Mouse (Mus musculus) midbrain, embryonic 10.5 days (tissue): Measurements from ENCODE around the gene Jmjd7. TPM values are rescaled to one million over a fixed set of nuclear protein-coding genes. Genes with fewer than 3 reads are reported as not detected.

Source experiments
- DNase-seq: peaks from one replicate; pipeline ENCODE4 v3.0.0-alpha.2; 2017; ENCODE audit warnings: low spot score
- H3K27ac ChIP-seq: fragments of 300-500 bp; sonication (generic); replicated peaks from 2 replicates; pipeline ENCODE4 v1.5.1; 2016; ENCODE audit warnings: mild to moderate bottlenecking
- H3K27me3 ChIP-seq: fragments of 300-500 bp; sonication (generic); 2 replicates; pipeline ENCODE4 v1.6.1; 2016; ENCODE audit warnings: low read depth, mild to moderate bottlenecking; ENCODE audit not compliant: poor library complexity, severe bottlenecking
- H3K36me3 ChIP-seq: fragments of 300-500 bp; sonication (generic); 2 replicates; pipeline ENCODE4 v1.6.1; 2016; ENCODE audit warnings: mild to moderate bottlenecking, moderate library complexity
- H3K4me1 ChIP-seq: fragments of 300-500 bp; sonication (generic); 2 replicates; pipeline ENCODE4 v1.6.1; 2016
- H3K4me3 ChIP-seq: fragments of 300-500 bp; sonication (generic); 2 replicates; pipeline ENCODE4 v1.5.1; 2016; ENCODE audit warnings: mild to moderate bottlenecking, moderate library complexity
- H3K9me3 ChIP-seq: fragments of 300-500 bp; sonication (generic); replicated peaks from 2 replicates; pipeline ENCODE4 v1.6.1; 2016; ENCODE audit warnings: mild to moderate bottlenecking
- WGBS: fragments of 180-500 bp; shearing (Covaris S2); methylation state at CpG from one replicate; pipeline ENCODE4 v1.1.7; 2016; 5-methylcytosine and 5-hydroxymethylcytosine counted together
- polyA plus RNA-seq: library from polyadenylated mRNA; unstranded; fragments of >200 nt; fragmentation: Nextera tagmentation; extraction: Ambion mirVana; gene quantifications from 2 replicates; pipeline ENCODE4 v1.2.1, GENCODE M21; 2016

Gene Jmjd7
- polyA plus RNA-seq, 1 experiment from 2014 or later: 21.2 TPM

GRCm38 (mm10) chr2:120015882-120016281 is 11.4 kb upstream of the Jmjd7 start:
- no peak overlapping the region for H3K4me3 ChIP-seq
- H3K36me3 ChIP-seq: peaks cover 62% of the 10 kb centered on the region
- H3K27ac ChIP-seq: no peak overlapping the region
- no peaks in the 10 kb centered on the region for H3K27me3 ChIP-seq
- WGBS: 97% methylated on average over 4 of the region's 4 CpGs
- no peak for DNase-seq
- no peaks in the 10 kb centered on the region for H3K4me1 ChIP-seq
- no peaks in the 10 kb centered on the region for H3K9me3 ChIP-seq

- no peak for DNase-seq
- Histone ChIP-seq H3K4me1 (no peaks in the 10 kb centered on the region), H3K36me3 (peaks cover 79% of the 10 kb centered on the region), H3K4me3 (no peak overlapping the region), H3K27me3 (no peaks in the 10 kb centered on the region), H3K9me3 (no peaks in the 10 kb centered on the region), H3K27ac (no peak overlapping the region)
- WGBS: 95% methylated on average over 12 of the region's 12 CpGs
Observed at GRCm38 (mm10) chr2:120017599-120017998, 9.7 kb upstream of the Jmjd7 start.

- whole genome bisulfite sequencing: 90% methylated on average over 5 of the region's 5 CpGs
- peaks cover 69% of the 10 kb centered on the region for H3K36me3 ChIP-seq
- H3K4me3 ChIP-seq: no peak overlapping the region
- H3K27ac ChIP-seq: no peak overlapping the region
- DNase-seq: no peak
- no peaks in the 10 kb centered on the region for H3K27me3 ChIP-seq
- H3K9me3 ChIP-seq: no peaks in the 10 kb centered on the region
- H3K4me1 ChIP-seq: peaks cover 16% of the 10 kb centered on the region
Observed at GRCm38 (mm10) chr2:120024337-120024736, 2.9 kb upstream of the Jmjd7 start.

GRCm38 (mm10) chr2:120027950-120028331 is 658 bp downstream of the Jmjd7 start:
- Histone ChIP-seq H3K4me1 (peaks cover 16% of the 10 kb centered on the region), H3K4me3 (peak overlapping the region; percentile 85), H3K36me3 (peaks cover 69% of the 10 kb centered on the region), H3K27ac (peak overlapping the region; percentile 93), H3K27me3 (no peaks in the 10 kb centered on the region), H3K9me3 (no peaks in the 10 kb centered on the region)
- WGBS: 54% methylated on average over 3 of the region's 3 CpGs
- peak; percentile 23 for DNase-seq

- H3K27ac ChIP-seq: no peak overlapping the region
- WGBS: 94% methylated on average over 8 of the region's 8 CpGs
- H3K4me3 ChIP-seq: no peak overlapping the region
- H3K27me3 ChIP-seq: no peaks in the 10 kb centered on the region
- DNase-seq: no peak
- H3K9me3 ChIP-seq: no peaks in the 10 kb centered on the region
- H3K36me3 ChIP-seq: peaks cover 69% of the 10 kb centered on the region
- peaks cover 16% of the 10 kb centered on the region for H3K4me1 ChIP-seq
Observed at GRCm38 (mm10) chr2:120030380-120030779, 3.1 kb downstream of the Jmjd7 start.

- Histone ChIP-seq H3K9me3 (no peaks in the 10 kb centered on the region), H3K27ac (no peak within 1 kb of the TSS), H3K4me3 (no peak within 1 kb of the TSS), H3K4me1 (peaks cover 7% of the 10 kb centered on the region), H3K27me3 (no peaks in the 10 kb centered on the region), H3K36me3 (peaks cover 88% of the 10 kb centered on the region)
- WGBS: 91% methylated on average over 12 of the region's 12 CpGs
- no peak for DNase-seq
Observed at GRCm38 (mm10) chr2:120032726-120033467, 5.6 kb downstream of the Jmjd7 start, which contains the start of gene Pla2g4b. TSS of gene Pla2g4b (plus strand) at chr2:120033417.

GRCm38 (mm10) chr2:120033726-120034125 is 6.4 kb downstream of the Jmjd7 start:
- no peak for DNase-seq
- Histone ChIP-seq H3K36me3 (peaks cover 96% of the 10 kb centered on the region), H3K4me3 (no peak overlapping the region), H3K9me3 (no peaks in the 10 kb centered on the region), H3K27me3 (no peaks in the 10 kb centered on the region), H3K4me1 (no peaks in the 10 kb centered on the region), H3K27ac (no peak overlapping the region)
- 94% methylated on average over 5 of the region's 5 CpGs for WGBS

- WGBS: 90% methylated on average over 9 of the region's 9 CpGs
- no peak for DNase-seq
- Histone ChIP-seq H3K27ac (no peak overlapping the region), H3K4me1 (no peaks in the 10 kb centered on the region), H3K9me3 (no peaks in the 10 kb centered on the region), H3K4me3 (no peak overlapping the region), H3K27me3 (no peaks in the 10 kb centered on the region), H3K36me3 (peaks cover 100% of the 10 kb centered on the region)
Observed at GRCm38 (mm10) chr2:120037744-120038143, 10.5 kb downstream of the Jmjd7 start.

- H3K36me3 ChIP-seq: peaks cover 67% of the 10 kb centered on the region
- H3K4me3 ChIP-seq: no peak overlapping the region
- WGBS: 91% methylated on average over 5 of the region's 5 CpGs
- H3K9me3 ChIP-seq: no peaks in the 10 kb centered on the region
- no peaks in the 10 kb centered on the region for H3K27me3 ChIP-seq
- no peak overlapping the region for H3K27ac ChIP-seq
- DNase-seq: no peak
- H3K4me1 ChIP-seq: no peaks in the 10 kb centered on the region
Observed at GRCm38 (mm10) chr2:120040991-120041390, 13.7 kb downstream of the Jmjd7 start.

- H3K27me3 ChIP-seq: no peaks in the 10 kb centered on the region
- no peak for DNase-seq
- peaks cover 5% of the 10 kb centered on the region; the same call in 1 of the 2 replicates for H3K4me1 ChIP-seq
- 64% methylated on average over 4 of the region's 4 CpGs for WGBS
- H3K36me3 ChIP-seq: peaks cover 36% of the 10 kb centered on the region
- H3K27ac ChIP-seq: no peak overlapping the region
- no peaks in the 10 kb centered on the region for H3K9me3 ChIP-seq
- H3K4me3 ChIP-seq: no peak overlapping the region
Observed at GRCm38 (mm10) chr2:120044101-120044603, 16.9 kb downstream of the Jmjd7 start.

- 83% methylated on average over 3 of the region's 3 CpGs for WGBS
Observed at GRCm38 (mm10) chr2:120044676-120045075, 17.4 kb downstream of the Jmjd7 start.

GRCm38 (mm10) chr2:120046486-120047310 is 19.4 kb downstream of the Jmjd7 start:
- H3K27ac ChIP-seq: no peak overlapping the region
- H3K4me3 ChIP-seq: no peak overlapping the region

More at GRCm38 (mm10) chr2:120044676-120045075, 17.4 kb downstream of the Jmjd7 start:
- Histone ChIP-seq H3K27me3 (no peaks in the 10 kb centered on the region), H3K4me1 (peaks cover 5% of the 10 kb centered on the region; the same call in 1 of the 2 replicates), H3K4me3 (no peak overlapping the region), H3K9me3 (no peaks in the 10 kb centered on the region), H3K36me3 (peaks cover 30% of the 10 kb centered on the region), H3K27ac (no peak overlapping the region)
- no peak for DNase-seq

More at GRCm38 (mm10) chr2:120046486-120047310, 19.4 kb downstream of the Jmjd7 start:
- no peaks in the 10 kb centered on the region for H3K9me3 ChIP-seq
- H3K36me3 ChIP-seq: peaks cover 10% of the 10 kb centered on the region
- DNase-seq: no peak
- H3K27me3 ChIP-seq: no peaks in the 10 kb centered on the region
- peaks cover 5% of the 10 kb centered on the region; the same call in 1 of the 2 replicates for H3K4me1 ChIP-seq
- WGBS: 76% methylated on average over 14 of the region's 14 CpGs
